29 mouse cellular contexts compared by ENCODE assay signal in genomic region chr15:51586146-51586545, GRCm38 (mm10).
"Had no signal": no experiment of that assay in that cellular context is flagged by ENCODE, and none has a peak within 500 bp of the region (broad histone marks: within the 10 kb centered on the region; RNA-seq: fewer than 3 reads in every experiment).

No protein-coding gene starts in this region.

- H3K9me3 ChIP-seq: heart, embryonic 10.5 days; heart, embryonic 13.5 days; heart, embryonic 15.5 days; hindbrain, embryonic 10.5 days; hindbrain, embryonic 12.5 days; intestine, embryonic 15.5 days; kidney, embryonic 15.5 days; limb, embryonic 10.5 days; limb, embryonic 12.5 days; liver, embryonic 13.5 days; liver, embryonic 15.5 days had no signal

- H3K4me3 ChIP-seq: heart, embryonic 10.5 days; heart, embryonic 13.5 days; heart, embryonic 15.5 days; hindbrain, embryonic 10.5 days; hindbrain, embryonic 12.5 days; intestine, embryonic 15.5 days; kidney, embryonic 15.5 days; left cerebral cortex, adult 2 months; limb, embryonic 10.5 days; limb, embryonic 12.5 days; liver, embryonic 13.5 days; liver, embryonic 15.5 days had no signal

- H3K4me1 ChIP-seq: heart, embryonic 10.5 days; heart, embryonic 13.5 days; heart, embryonic 15.5 days; hindbrain, embryonic 10.5 days; hindbrain, embryonic 12.5 days; intestine, embryonic 15.5 days; kidney, embryonic 15.5 days; liver, embryonic 13.5 days; liver, embryonic 15.5 days had no signal

- DNase-seq: forebrain, postnatal 0 days; gastrocnemius, postnatal 14 days; gastrocnemius, postnatal 36 days; heart, postnatal 4 days; kidney, adult 2 months; kidney, adult 9 months; kidney, postnatal 14 days; kidney, postnatal 36 days; layer of hippocampus, adult 9-11 months; layer of hippocampus, postnatal 36 days; liver; liver, embryonic 13.5 days had no signal

- H3K9ac ChIP-seq: forebrain, postnatal 0 days; heart, embryonic 13.5 days; heart, embryonic 15.5 days; hindbrain, embryonic 12.5 days; hindbrain, embryonic 14.5 days; intestine, embryonic 15.5 days; kidney, embryonic 15.5 days; limb, embryonic 12.5 days; liver, embryonic 13.5 days; liver, embryonic 15.5 days had no signal

- H3K36me3 ChIP-seq: heart, embryonic 10.5 days; heart, embryonic 13.5 days; heart, embryonic 15.5 days; hindbrain, embryonic 10.5 days; hindbrain, embryonic 12.5 days; intestine, embryonic 15.5 days; kidney, embryonic 15.5 days; limb, embryonic 10.5 days; limb, embryonic 12.5 days; liver, embryonic 13.5 days; liver, embryonic 15.5 days had no signal

- H3K4me2 ChIP-seq: heart, embryonic 13.5 days; heart, embryonic 15.5 days; hindbrain, embryonic 12.5 days; hindbrain, embryonic 14.5 days; intestine, embryonic 15.5 days; kidney, embryonic 15.5 days; limb, embryonic 12.5 days; liver, embryonic 11.5 days; liver, embryonic 13.5 days; liver, embryonic 15.5 days had no signal

- ATAC-seq: forebrain, postnatal 0 days; hindbrain, embryonic 16.5 days; inflammation-experienced regulatory T-cells, adult 6 months; intestine, embryonic 15.5 days; intestine, postnatal 0 days had no signal

- H3K27me3 ChIP-seq: heart, embryonic 15.5 days; hindbrain, embryonic 12.5 days; intestine, embryonic 15.5 days; kidney, embryonic 15.5 days; limb, embryonic 12.5 days; liver, embryonic 13.5 days; liver, embryonic 15.5 days had no signal

- H3K27ac ChIP-seq: heart, embryonic 10.5 days; heart, embryonic 13.5 days; heart, embryonic 15.5 days; hindbrain, embryonic 10.5 days; hindbrain, embryonic 12.5 days; hindbrain, embryonic 14.5 days; intestine, embryonic 15.5 days; kidney, embryonic 15.5 days; kidney, postnatal 0 days; left cerebral cortex, adult 2 months; limb, embryonic 10.5 days; limb, embryonic 12.5 days; liver, embryonic 13.5 days; liver, embryonic 15.5 days had no signal
